Mouse (Mus musculus) midbrain, embryonic 15.5 days (tissue): Measurements from ENCODE around the gene Heatr5b. TPM values are rescaled to one million over a fixed set of nuclear protein-coding genes. Genes with fewer than 3 reads are reported as not detected.
"Not testable (repeated sequence)": the region's sequence is repeated elsewhere in the genome, so short reads cannot be mapped to it uniquely, and the experiment has no call there.

Source experiments
- ATAC-seq: fragments of 200-750 bp; cut with Nextera tagmentation; replicated peaks from 2 replicates; pipeline ENCODE4 v1.8.0; 2017; ENCODE audit warnings: moderate TSS enrichment
- H3K27ac ChIP-seq: fragments of 300-500 bp; sonication (generic); 2 replicates; pipeline ENCODE4 v1.5.1; 2015; ENCODE audit warnings: mild to moderate bottlenecking, inconsistent platforms
- H3K27me3 ChIP-seq: fragments of 300-500 bp; sonication (generic); replicated peaks from 2 replicates; pipeline ENCODE4 v1.6.1; 2015; ENCODE audit warnings: inconsistent platforms
- H3K36me3 ChIP-seq: fragments of 300-500 bp; sonication (generic); replicated peaks from 2 replicates; pipeline ENCODE4 v1.6.1; 2015; ENCODE audit warnings: inconsistent platforms
- H3K4me1 ChIP-seq: fragments of 300-500 bp; sonication (generic); 2 replicates; pipeline ENCODE4 v1.6.1; 2015; ENCODE audit warnings: inconsistent platforms
- H3K4me2 ChIP-seq: fragments of 300-500 bp; sonication (generic); 2 replicates; pipeline ENCODE4 v1.6.1; 2015; ENCODE audit warnings: inconsistent platforms, mild to moderate bottlenecking, moderate library complexity
- H3K4me3 ChIP-seq: fragments of 300-500 bp; sonication (generic); 2 replicates; pipeline ENCODE4 v1.5.1; 2015; ENCODE audit warnings: mild to moderate bottlenecking, inconsistent platforms
- H3K9ac ChIP-seq: fragments of 300-500 bp; sonication (generic); 2 replicates; pipeline ENCODE4 v1.6.1; 2015; ENCODE audit warnings: mild to moderate bottlenecking, inconsistent platforms
- H3K9me3 ChIP-seq: fragments of 300-500 bp; sonication (generic); 2 replicates; pipeline ENCODE4 v1.6.1; 2016; ENCODE audit warnings: inconsistent platforms
- WGBS: fragments of 180-500 bp; shearing (Covaris S2); methylation state at CpG from one replicate; pipeline ENCODE4 v1.1.7; 2015; ENCODE audit warnings: mixed read lengths; 5-methylcytosine and 5-hydroxymethylcytosine counted together
- polyA plus RNA-seq: library from polyadenylated mRNA; unstranded; fragments of >200 nt; fragmentation: Nextera tagmentation; extraction: Ambion mirVana; gene quantifications from 2 replicates; pipeline ENCODE4 v1.2.1, GENCODE M21; 2015

Gene Heatr5b
- polyA plus RNA-seq, 1 experiment from 2014 or later, result 21.7 TPM

DNA sequence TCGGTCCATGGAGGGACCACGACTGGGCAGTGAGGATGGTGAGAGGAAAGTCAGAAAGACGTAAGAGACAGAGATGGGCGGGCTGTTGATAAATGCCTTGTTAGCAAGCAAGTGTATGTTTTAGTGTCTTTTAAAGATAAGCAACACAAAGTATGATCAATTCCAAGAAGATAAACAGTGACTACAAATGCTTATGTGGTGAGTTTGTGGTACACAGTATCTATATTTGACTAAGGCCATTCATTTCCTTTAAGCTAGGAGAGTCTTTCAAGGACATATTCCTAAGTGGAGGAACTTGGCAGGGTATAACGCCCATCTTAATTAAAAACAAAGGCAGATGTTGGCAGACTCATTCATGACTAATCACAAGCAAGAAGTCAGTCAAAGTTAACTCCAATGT, 40.8 kb downstream of the Heatr5b start:
- WGBS, result 92% methylated on average over 5 of the region's 5 CpGs
- peaks cover 52% of the 10 kb centered on the region; the same call in 1 of the 2 replicates for H3K36me3 ChIP-seq
- H3K27ac ChIP-seq, result no peak overlapping the region
- no peak overlapping the region for H3K9ac ChIP-seq
- no peaks in the 10 kb centered on the region for H3K27me3 ChIP-seq
- H3K4me2 ChIP-seq, result no peak overlapping the region
- no peaks in the 10 kb centered on the region for H3K4me1 ChIP-seq
- H3K9me3 ChIP-seq, result no peaks in the 10 kb centered on the region
- no peak overlapping the region for H3K4me3 ChIP-seq
- no peak for ATAC-seq

DNA sequence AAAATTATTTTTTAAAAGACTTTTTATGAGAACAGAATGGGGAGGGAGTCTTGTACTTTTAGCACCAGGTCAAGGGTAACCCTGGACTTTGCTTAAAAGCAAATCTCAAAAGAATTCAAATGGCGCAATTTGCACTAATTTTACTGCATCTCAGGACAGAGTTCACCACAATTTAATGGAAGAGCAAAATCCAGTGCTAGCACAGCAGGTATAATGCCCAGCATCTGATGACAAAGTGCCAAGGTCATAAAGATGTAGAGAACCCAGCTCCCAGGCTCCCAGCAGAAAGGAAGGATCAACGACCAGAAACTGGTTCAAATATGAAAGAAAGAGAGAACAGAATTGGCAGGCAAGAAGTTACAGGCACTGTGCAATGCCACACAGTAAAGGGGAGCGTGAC, 43.0 kb downstream of the Heatr5b start:
- no peak overlapping the region for H3K4me3 ChIP-seq
- H3K4me1 ChIP-seq, result no peaks in the 10 kb centered on the region
- no peaks in the 10 kb centered on the region for H3K9me3 ChIP-seq
- no peaks in the 10 kb centered on the region for H3K27me3 ChIP-seq
- H3K27ac ChIP-seq, result no peak overlapping the region
- ATAC-seq, result no peak
- no peak overlapping the region for H3K9ac ChIP-seq
- 86% methylated on average over 3 of the region's 3 CpGs for WGBS
- H3K36me3 ChIP-seq, result peaks cover 43% of the 10 kb centered on the region
- no peak overlapping the region for H3K4me2 ChIP-seq

DNA sequence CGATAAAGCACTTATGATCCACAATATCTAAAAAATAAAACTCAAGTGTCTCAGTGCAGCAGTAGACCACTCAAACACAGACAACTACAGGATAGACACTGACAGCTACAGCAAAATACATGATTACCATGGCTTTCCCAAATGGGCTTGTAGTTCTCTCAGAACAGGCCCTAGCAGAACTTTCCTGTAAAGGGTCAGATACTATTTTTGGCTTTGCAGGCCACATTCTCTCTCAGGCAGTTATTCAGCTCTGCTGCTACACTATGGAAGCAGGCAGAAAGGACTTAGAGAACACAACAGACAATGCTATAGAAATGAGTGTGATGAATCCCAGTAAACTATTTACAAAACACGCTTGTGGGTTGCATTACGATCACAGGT, 43.5 kb downstream of the Heatr5b start:
- Histone ChIP-seq H3K4me1 (no peaks in the 10 kb centered on the region), H3K4me2 (no peak overlapping the region), H3K9me3 (no peaks in the 10 kb centered on the region), H3K9ac (no peak overlapping the region), H3K36me3 (peaks cover 41% of the 10 kb centered on the region), H3K27ac (no peak overlapping the region), H3K4me3 (no peak overlapping the region), H3K27me3 (no peaks in the 10 kb centered on the region)
- WGBS, result 93% methylated on average over 3 of the region's 3 CpGs
- no peak for ATAC-seq

- Histone ChIP-seq H3K4me3 (no peak overlapping the region), H3K36me3 (peaks cover 36% of the 10 kb centered on the region), H3K4me1 (no peaks in the 10 kb centered on the region), H3K4me2 (no peak overlapping the region), H3K27me3 (no peaks in the 10 kb centered on the region), H3K9me3 (no peaks in the 10 kb centered on the region), H3K9ac (no peak overlapping the region), H3K27ac (no peak overlapping the region)
- WGBS, result 77% methylated on average over 7 of the region's 7 CpGs
- no peak for ATAC-seq
These were observed 44.0 kb downstream of the Heatr5b start for GRCm38 (mm10) chr17:78791068-78791689.

DNA sequence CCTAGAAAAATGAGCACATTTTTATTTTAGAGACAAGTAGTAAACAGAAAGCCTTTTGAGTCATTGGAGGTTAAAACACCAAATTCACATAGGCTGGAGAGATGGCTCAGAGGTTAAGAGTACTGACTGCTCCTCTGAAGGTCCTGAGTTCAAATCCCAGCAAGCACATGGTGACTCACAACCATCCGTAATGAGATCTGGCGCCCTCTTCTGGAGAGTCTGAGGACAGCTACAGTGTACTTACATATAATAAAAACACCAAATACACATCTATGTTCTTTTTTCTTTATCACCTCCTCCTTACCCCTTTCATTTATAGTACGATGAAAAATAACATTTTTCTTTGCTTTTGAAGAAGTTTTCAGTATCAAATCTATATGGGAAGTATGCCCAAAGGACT, 46.9 kb downstream of the Heatr5b start:
- H3K27ac ChIP-seq, H3K9me3 ChIP-seq, H3K4me2 ChIP-seq, H3K4me1 ChIP-seq, ATAC-seq, H3K9ac ChIP-seq, H3K27me3 ChIP-seq, H3K4me3 ChIP-seq: not testable (repeated sequence)
- H3K36me3 ChIP-seq, result peaks cover 29% of the 10 kb centered on the region
- 72% methylated on average over 3 of the region's 3 CpGs for WGBS

DNA sequence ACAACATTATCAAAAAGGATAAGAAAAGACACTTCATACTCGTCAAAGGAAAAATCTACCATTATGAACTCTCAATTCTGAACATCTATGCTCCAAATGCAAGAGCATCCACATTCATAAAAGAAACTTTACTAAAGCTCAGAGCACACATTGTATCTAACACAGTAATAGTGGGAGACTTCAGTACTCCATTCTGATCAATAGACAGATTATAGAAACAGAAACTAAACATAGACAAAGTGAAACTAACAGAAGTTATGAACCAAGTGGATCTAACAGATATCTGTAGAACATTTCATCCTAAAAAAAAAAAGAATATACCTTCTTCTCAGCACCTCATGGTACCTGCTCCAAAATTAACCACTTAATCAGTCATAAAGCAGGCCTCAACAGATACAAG, 56.4 kb downstream of the Heatr5b start:
- H3K27me3 ChIP-seq, result no peaks in the 10 kb centered on the region
- no peak for ATAC-seq
- 89% methylated on average over 1 of the region's 1 CpGs for WGBS
- no peaks in the 10 kb centered on the region for H3K4me1 ChIP-seq
- H3K4me3 ChIP-seq, result no peak overlapping the region
- no peak overlapping the region for H3K9ac ChIP-seq
- no peaks in the 10 kb centered on the region for H3K9me3 ChIP-seq
- peaks cover 22% of the 10 kb centered on the region for H3K36me3 ChIP-seq
- no peak overlapping the region for H3K4me2 ChIP-seq
- H3K27ac ChIP-seq, result no peak overlapping the region

DNA sequence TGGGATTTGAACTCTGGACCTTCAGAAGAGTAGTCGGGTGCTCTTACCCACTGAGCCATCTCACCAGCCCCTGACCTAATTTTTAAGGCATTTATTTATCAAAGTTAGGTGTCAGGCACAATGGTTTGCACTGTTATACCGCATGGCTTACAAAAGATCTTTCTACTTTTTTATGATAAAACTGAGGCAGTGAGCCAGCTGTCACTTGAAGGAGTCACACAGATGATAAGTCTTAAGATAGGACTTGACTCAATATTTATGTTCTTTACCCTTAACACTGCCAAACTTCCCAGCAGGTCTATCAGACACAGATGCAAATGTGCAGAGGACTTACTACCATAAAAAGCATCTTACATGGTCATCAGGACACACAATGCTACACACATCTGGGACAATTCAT, 62.8 kb downstream of the Heatr5b start:
- no peak overlapping the region for H3K4me2 ChIP-seq
- no peak overlapping the region for H3K9ac ChIP-seq
- ATAC-seq, result no peak
- no peaks in the 10 kb centered on the region for H3K27me3 ChIP-seq
- no peaks in the 10 kb centered on the region for H3K9me3 ChIP-seq
- peaks cover 18% of the 10 kb centered on the region; the same call in 1 of the 2 replicates for H3K36me3 ChIP-seq
- H3K4me1 ChIP-seq, result no peaks in the 10 kb centered on the region
- H3K4me3 ChIP-seq, result no peak overlapping the region
- WGBS, result 95% methylated on average over 2 of the region's 2 CpGs
- no peak overlapping the region for H3K27ac ChIP-seq

- Histone ChIP-seq H3K36me3 (peaks cover 28% of the 10 kb centered on the region; the same call in 1 of the 2 replicates), H3K27ac (no peak overlapping the region), H3K9me3 (no peaks in the 10 kb centered on the region), H3K4me3 (no peak overlapping the region), H3K9ac (no peak overlapping the region), H3K27me3 (no peaks in the 10 kb centered on the region), H3K4me2 (no peak overlapping the region), H3K4me1 (no peaks in the 10 kb centered on the region)
- WGBS, result 84% methylated on average over 7 of the region's 7 CpGs
- ATAC-seq, result no peak
These were observed 64.2 kb downstream of the Heatr5b start for GRCm38 (mm10) chr17:78770932-78771331.

GRCm38 (mm10) chr17:78769341-78769740, 65.8 kb downstream of the Heatr5b start:
- H3K4me1 ChIP-seq, result no peaks in the 10 kb centered on the region
- H3K27me3 ChIP-seq, result no peaks in the 10 kb centered on the region
- H3K9ac ChIP-seq, result no peak overlapping the region
- H3K4me3 ChIP-seq, result no peak overlapping the region
- no peaks in the 10 kb centered on the region for H3K9me3 ChIP-seq
- no peak overlapping the region for H3K4me2 ChIP-seq
- peaks cover 37% of the 10 kb centered on the region; the same call in 1 of the 2 replicates for H3K36me3 ChIP-seq
- 85% methylated on average over 3 of the region's 3 CpGs for WGBS
- no peak for ATAC-seq
- H3K27ac ChIP-seq, result no peak overlapping the region

DNA sequence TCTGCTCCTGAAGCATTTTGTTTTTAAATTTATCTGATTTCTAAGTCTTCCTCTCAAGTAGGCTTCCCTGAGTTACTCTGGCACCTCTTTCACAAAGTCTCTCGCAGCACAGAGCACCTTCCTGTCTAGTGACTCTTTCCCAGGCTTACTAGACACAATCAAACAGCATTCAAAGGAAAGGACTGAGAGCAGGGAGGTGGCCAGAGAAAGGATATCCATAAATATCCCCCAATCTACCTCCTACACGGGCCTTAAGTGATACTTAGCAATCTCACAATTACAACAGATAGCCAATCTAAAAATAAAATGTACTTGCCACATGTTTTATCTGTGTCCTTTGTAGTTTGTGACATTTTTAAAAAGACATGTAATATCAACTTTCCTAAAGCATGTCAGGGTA, 66.2 kb downstream of the Heatr5b start:
- ATAC-seq, result no peak
- Histone ChIP-seq H3K36me3 (peaks cover 40% of the 10 kb centered on the region; the same call in 1 of the 2 replicates), H3K9me3 (no peaks in the 10 kb centered on the region), H3K4me3 (no peak overlapping the region), H3K4me2 (no peak overlapping the region), H3K4me1 (no peaks in the 10 kb centered on the region), H3K27me3 (no peaks in the 10 kb centered on the region), H3K27ac (no peak overlapping the region), H3K9ac (no peak overlapping the region)
- WGBS, result 80% methylated on average over 2 of the region's 2 CpGs

DNA sequence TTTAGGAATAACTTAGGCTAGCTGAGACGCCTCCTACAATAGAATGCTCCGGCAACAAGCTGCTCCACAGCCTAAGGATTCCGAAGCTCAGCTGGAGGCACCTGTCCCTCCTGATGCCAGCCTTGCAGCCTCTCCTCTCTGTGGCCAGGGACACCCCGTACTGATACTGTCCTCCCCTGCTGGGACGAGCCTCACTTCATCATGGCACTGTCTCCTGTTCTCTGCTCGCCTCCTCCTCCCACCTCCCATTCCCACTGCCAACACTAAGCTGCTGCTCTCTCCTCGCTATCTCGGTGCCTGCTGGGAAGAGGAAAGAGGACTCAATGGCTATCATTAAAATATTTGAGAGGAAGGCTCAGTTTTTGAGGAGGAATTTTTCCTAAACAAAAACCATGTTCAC, 67.6 kb downstream of the Heatr5b start:
- WGBS, result 85% methylated on average over 8 of the region's 8 CpGs
- no peaks in the 10 kb centered on the region for H3K9me3 ChIP-seq
- no peak overlapping the region for H3K9ac ChIP-seq
- peaks cover 40% of the 10 kb centered on the region; the same call in 1 of the 2 replicates for H3K36me3 ChIP-seq
- no peak for ATAC-seq
- no peak overlapping the region for H3K27ac ChIP-seq
- H3K4me2 ChIP-seq, result no peak overlapping the region
- no peaks in the 10 kb centered on the region for H3K27me3 ChIP-seq
- H3K4me3 ChIP-seq, result no peak overlapping the region
- H3K4me1 ChIP-seq, result no peaks in the 10 kb centered on the region

- Histone ChIP-seq H3K9me3 (no peaks in the 10 kb centered on the region), H3K27me3 (no peaks in the 10 kb centered on the region), H3K27ac (no peak overlapping the region), H3K4me3 (no peak overlapping the region), H3K4me2 (no peak overlapping the region), H3K4me1 (no peaks in the 10 kb centered on the region), H3K9ac (no peak overlapping the region), H3K36me3 (peaks cover 37% of the 10 kb centered on the region; the same call in 1 of the 2 replicates)
- ATAC-seq, result no peak
- WGBS, result 92% methylated on average over 7 of the region's 7 CpGs
These were observed 69.1 kb downstream of the Heatr5b start for GRCm38 (mm10) chr17:78766084-78766483.

DNA sequence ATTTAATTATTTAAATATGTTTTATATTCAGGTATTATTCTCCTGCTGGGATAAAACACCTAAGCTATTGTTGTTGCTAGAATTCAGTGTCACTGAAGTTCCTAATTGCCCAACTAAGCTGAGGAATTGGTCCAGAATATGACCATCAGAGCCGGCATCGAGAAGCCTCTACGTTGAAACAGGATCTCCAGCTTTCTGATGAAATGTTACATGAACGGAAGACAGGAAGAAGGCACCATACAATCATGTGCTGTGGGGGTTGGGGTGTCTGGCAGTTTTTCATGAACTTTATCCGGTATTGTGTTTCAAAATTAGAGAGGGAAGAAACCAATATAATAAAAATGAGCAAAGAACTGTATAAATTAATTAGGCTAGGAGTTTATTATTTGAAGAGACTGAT, 71.9 kb downstream of the Heatr5b start:
- Histone ChIP-seq H3K27me3 (no peaks in the 10 kb centered on the region), H3K9me3 (no peaks in the 10 kb centered on the region), H3K4me3 (no peak overlapping the region), H3K4me1 (no peaks in the 10 kb centered on the region), H3K9ac (no peak overlapping the region), H3K27ac (no peak overlapping the region), H3K4me2 (no peak overlapping the region), H3K36me3 (peaks cover 42% of the 10 kb centered on the region)
- WGBS, result 93% methylated on average over 5 of the region's 5 CpGs
- no peak for ATAC-seq
